Mouse (Mus musculus) midbrain, embryonic 10.5 days (tissue): ENCODE measurements around the gene Tmem9. TPM values are rescaled to one million over a fixed set of nuclear protein-coding genes. Genes with fewer than 3 reads are reported as not detected.
A peak's percentile ranks its signal among the peaks of the same experiment; 100 is the strongest.

Source experiments
- DNase-seq: peaks from one replicate; pipeline ENCODE4 v3.0.0-alpha.2; 2017; ENCODE audit warnings: low spot score
- H3K27ac ChIP-seq: fragments of 300-500 bp; sonication (generic); replicated peaks from 2 replicates; pipeline ENCODE4 v1.5.1; 2016; ENCODE audit warnings: mild to moderate bottlenecking
- H3K27me3 ChIP-seq: fragments of 300-500 bp; sonication (generic); 2 replicates; pipeline ENCODE4 v1.6.1; 2016; ENCODE audit warnings: low read depth, mild to moderate bottlenecking; ENCODE audit not compliant: poor library complexity, severe bottlenecking
- H3K36me3 ChIP-seq: fragments of 300-500 bp; sonication (generic); 2 replicates; pipeline ENCODE4 v1.6.1; 2016; ENCODE audit warnings: mild to moderate bottlenecking, moderate library complexity
- H3K4me1 ChIP-seq: fragments of 300-500 bp; sonication (generic); 2 replicates; pipeline ENCODE4 v1.6.1; 2016
- H3K4me3 ChIP-seq: fragments of 300-500 bp; sonication (generic); 2 replicates; pipeline ENCODE4 v1.5.1; 2016; ENCODE audit warnings: mild to moderate bottlenecking, moderate library complexity
- H3K9me3 ChIP-seq: fragments of 300-500 bp; sonication (generic); replicated peaks from 2 replicates; pipeline ENCODE4 v1.6.1; 2016; ENCODE audit warnings: mild to moderate bottlenecking
- WGBS: fragments of 180-500 bp; shearing (Covaris S2); methylation state at CpG from one replicate; pipeline ENCODE4 v1.1.7; 2016; 5-methylcytosine and 5-hydroxymethylcytosine counted together
- polyA plus RNA-seq: library from polyadenylated mRNA; unstranded; fragments of >200 nt; fragmentation: Nextera tagmentation; extraction: Ambion mirVana; gene quantifications from 2 replicates; pipeline ENCODE4 v1.2.1, GENCODE M21; 2016

Gene Tmem9
- polyA plus RNA-seq, 1 experiment from 2014 or later, result 149 TPM

- Histone ChIP-seq H3K36me3 (no peaks in the 10 kb centered on the region), H3K4me3 (peak within 1 kb of the TSS; percentile 63), H3K4me1 (peaks cover 14% of the 10 kb centered on the region), H3K27ac (no peak within 1 kb of the TSS), H3K27me3 (peaks cover 40% of the 10 kb centered on the region), H3K9me3 (0 out of 2 replicates have a peak, but pooled peaks cover 5% of the 10 kb centered on the region)
- DNase-seq, result no peak
- WGBS, result 86% methylated on average over 3 of the region's 3 CpGs
These were observed 1.6 kb upstream of the Tmem9 start, which contains the start of gene Igfn1 for GRCm38 (mm10) chr1:136006292-136006748. Gene Igfn1 (minus strand): TSS chr1:136006342.

DNA sequence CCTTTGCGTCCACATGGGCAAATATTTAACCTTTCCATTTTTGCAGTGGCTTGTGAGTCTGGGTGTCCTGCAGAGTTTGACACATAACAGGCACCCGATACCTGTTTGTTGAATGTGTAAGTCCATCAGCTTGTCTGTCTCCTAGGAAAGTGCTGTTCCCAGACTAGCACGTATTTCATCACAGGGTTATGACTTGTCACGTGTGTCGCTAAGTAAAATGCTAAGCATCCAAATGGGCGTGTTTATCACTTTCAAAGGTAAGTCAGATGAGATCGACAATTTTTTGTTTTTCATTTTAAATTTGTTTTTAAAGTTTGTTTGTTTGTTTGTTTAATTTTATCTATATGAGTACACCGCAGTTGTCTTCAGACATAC is 196 bp downstream of the Tmem9 start:
- no peak for DNase-seq
- H3K27ac ChIP-seq, result no peak overlapping the region
- H3K4me3 ChIP-seq, result peak overlapping the region; percentile 63
- H3K36me3 ChIP-seq, result no peaks in the 10 kb centered on the region
- H3K27me3 ChIP-seq, result peaks cover 40% of the 10 kb centered on the region
- peaks cover 14% of the 10 kb centered on the region for H3K4me1 ChIP-seq
- 24% methylated on average over 8 of the region's 8 CpGs for WGBS
- no peaks in the 10 kb centered on the region for H3K9me3 ChIP-seq

DNA sequence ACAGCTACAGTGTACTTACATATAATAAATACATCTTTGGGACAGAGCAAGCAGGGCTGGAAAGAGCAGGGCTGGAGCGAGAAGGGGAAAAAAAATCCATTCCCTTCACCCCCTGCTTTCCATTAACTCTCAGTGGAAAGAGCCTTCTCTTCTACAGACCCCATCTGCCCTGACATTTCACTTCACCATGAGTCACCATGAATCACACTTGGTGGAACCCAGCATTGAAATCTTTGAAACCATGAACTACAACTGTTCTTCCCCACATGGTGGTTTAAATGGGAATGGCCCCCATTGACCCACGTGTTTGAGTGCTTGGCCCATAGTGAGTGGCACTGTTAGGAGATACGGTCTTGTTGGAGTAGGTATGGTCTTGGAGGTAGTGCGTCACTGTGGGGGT is 2.3 kb downstream of the Tmem9 start:
- Histone ChIP-seq H3K4me1 (peaks cover 14% of the 10 kb centered on the region), H3K9me3 (no peaks in the 10 kb centered on the region), H3K4me3 (no peak overlapping the region), H3K27me3 (peaks cover 32% of the 10 kb centered on the region), H3K27ac (no peak overlapping the region), H3K36me3 (no peaks in the 10 kb centered on the region)
- 86% methylated on average over 4 of the region's 4 CpGs for WGBS
- no peak for DNase-seq

- H3K9me3 ChIP-seq, result no peaks in the 10 kb centered on the region
- 85% methylated on average over 4 of the region's 4 CpGs for WGBS
- DNase-seq, result no peak
- peaks cover 9% of the 10 kb centered on the region for H3K4me1 ChIP-seq
- no peak overlapping the region for H3K4me3 ChIP-seq
- H3K36me3 ChIP-seq, result no peaks in the 10 kb centered on the region
- H3K27ac ChIP-seq, result no peak overlapping the region
- peaks cover 9% of the 10 kb centered on the region; the same call in 1 of the 2 replicates for H3K27me3 ChIP-seq
These were observed 5.6 kb downstream of the Tmem9 start for GRCm38 (mm10) chr1:136013513-136013912.

DNA sequence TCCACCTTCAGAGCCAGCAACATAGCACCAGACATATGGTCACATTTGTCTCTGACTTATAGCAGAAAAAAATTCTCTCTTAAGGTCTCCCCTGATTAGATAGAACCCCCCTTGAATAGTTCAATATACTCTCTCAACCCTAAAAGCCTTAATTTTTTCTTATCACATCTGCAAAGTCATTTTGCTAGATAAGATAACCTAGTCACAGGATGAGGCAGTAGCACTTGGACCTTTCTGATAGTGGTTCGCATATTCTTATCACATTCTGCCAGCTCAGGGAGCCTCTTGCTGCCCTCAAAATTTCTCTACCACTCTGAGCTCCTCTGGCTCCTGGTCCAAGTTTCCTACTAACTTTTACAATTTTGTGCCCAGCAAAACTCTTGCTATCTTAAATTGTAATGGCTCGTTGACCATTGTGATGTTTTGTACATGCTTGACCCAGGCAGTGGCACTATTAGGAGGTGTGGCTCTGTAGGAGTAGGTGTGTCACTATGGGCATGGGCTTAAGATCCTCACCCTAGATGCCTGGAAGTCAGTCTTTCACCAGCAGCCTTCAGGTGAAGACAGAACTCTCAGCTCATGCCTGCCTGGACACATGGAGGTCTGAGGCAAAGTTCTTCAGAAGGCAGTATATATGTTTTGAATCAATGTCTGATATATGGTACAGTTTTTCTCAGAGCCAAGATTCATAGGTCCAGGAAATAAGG is 7.0 kb downstream of the Tmem9 start:
- Histone ChIP-seq H3K4me1 (peaks cover 20% of the 10 kb centered on the region), H3K4me3 (no peak overlapping the region), H3K36me3 (peaks cover 6% of the 10 kb centered on the region), H3K9me3 (no peaks in the 10 kb centered on the region), H3K27me3 (no peaks in the 10 kb centered on the region; the same call in 1 of the 2 replicates), H3K27ac (no peak overlapping the region)
- DNase-seq, result no peak
- WGBS, result 80% methylated on average over 2 of the region's 2 CpGs

DNA sequence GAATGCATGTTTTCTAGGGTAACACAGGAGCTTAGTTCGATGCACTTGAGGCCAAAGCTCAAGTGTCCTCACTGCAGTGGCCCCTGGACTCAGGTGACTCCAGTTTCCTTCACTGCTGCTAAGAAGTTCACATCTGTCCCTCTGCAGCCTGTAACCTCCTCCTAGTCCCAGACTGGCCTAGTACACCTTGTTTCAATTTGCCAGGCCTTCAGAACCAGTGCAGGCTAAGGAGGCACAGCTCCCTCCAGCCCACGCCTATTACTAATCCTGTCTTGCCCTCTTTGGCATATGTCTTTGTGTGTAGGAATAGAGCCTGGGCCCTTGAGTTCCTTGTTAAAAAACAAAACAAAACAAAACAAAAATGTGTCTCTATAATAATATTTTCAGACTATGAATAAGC is 9.4 kb downstream of the Tmem9 start:
- Histone ChIP-seq H3K9me3 (no peaks in the 10 kb centered on the region), H3K4me1 (peaks cover 20% of the 10 kb centered on the region), H3K36me3 (peaks cover 29% of the 10 kb centered on the region), H3K27ac (peak overlapping the region; percentile 96), H3K4me3 (peak overlapping the region; percentile 71), H3K27me3 (no peaks in the 10 kb centered on the region)
- WGBS, result 67% methylated on average over 2 of the region's 2 CpGs
- DNase-seq, result no peak

- Histone ChIP-seq H3K27ac (peak overlapping the region; percentile 96), H3K36me3 (peaks cover 36% of the 10 kb centered on the region), H3K4me3 (peak overlapping the region; percentile 71), H3K9me3 (no peaks in the 10 kb centered on the region), H3K27me3 (no peaks in the 10 kb centered on the region), H3K4me1 (peaks cover 20% of the 10 kb centered on the region)
- under 1% methylated on average over 22 of the region's 22 CpGs for WGBS
- DNase-seq, result peak; percentile 94
These were observed 10.0 kb downstream of the Tmem9 start for GRCm38 (mm10) chr1:136017907-136018313.

GRCm38 (mm10) chr1:136018390-136019189 is 10.6 kb downstream of the Tmem9 start:
- Histone ChIP-seq H3K4me1 (peaks cover 20% of the 10 kb centered on the region), H3K4me3 (peak overlapping the region; percentile 71), H3K27me3 (no peaks in the 10 kb centered on the region), H3K36me3 (peaks cover 42% of the 10 kb centered on the region), H3K9me3 (no peaks in the 10 kb centered on the region), H3K27ac (peak overlapping the region; percentile 96)
- 13% methylated on average over 24 of the region's 24 CpGs for WGBS
- no peak for DNase-seq

DNA sequence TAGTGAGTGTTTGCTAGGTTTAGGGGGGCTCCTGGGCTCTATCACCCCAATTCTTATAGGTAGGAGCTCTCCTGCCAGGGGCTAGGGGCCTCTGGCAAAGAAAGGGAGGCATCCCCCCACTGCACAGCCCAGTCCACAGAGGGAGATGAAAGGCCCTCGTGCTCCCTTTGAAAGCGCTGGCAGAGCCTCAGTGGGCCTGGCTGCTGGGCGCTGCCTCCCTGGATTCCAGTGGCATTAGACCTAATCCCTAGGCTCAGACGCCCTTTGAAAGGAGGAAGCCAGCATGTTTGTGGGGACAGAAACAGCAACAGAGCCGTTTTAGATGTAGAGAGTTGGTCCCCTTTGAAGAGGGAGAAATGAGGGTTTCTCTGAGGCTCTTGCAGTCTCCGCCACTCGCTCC is 22.3 kb downstream of the Tmem9 start:
- Histone ChIP-seq H3K4me3 (no peak overlapping the region), H3K27me3 (no peaks in the 10 kb centered on the region), H3K9me3 (no peaks in the 10 kb centered on the region), H3K36me3 (peaks cover 100% of the 10 kb centered on the region), H3K4me1 (peaks cover 21% of the 10 kb centered on the region), H3K27ac (peak overlapping the region; percentile 61)
- peak; percentile 28 for DNase-seq
- 31% methylated on average over 7 of the region's 7 CpGs for WGBS

- no peak overlapping the region for H3K4me3 ChIP-seq
- no peak for DNase-seq
- H3K27ac ChIP-seq, result 0 out of 2 replicates have a peak overlapping the region, but pooled peaks have one; percentile 7
- peaks cover 21% of the 10 kb centered on the region for H3K4me1 ChIP-seq
- H3K36me3 ChIP-seq, result peaks cover 93% of the 10 kb centered on the region
- WGBS, result 90% methylated on average over 8 of the region's 8 CpGs
- no peaks in the 10 kb centered on the region for H3K9me3 ChIP-seq
- no peaks in the 10 kb centered on the region for H3K27me3 ChIP-seq
These were observed 23.7 kb downstream of the Tmem9 start for GRCm38 (mm10) chr1:136031697-136032096.

GRCm38 (mm10) chr1:136032961-136033360 is 25.0 kb downstream of the Tmem9 start:
- DNase-seq, result no peak
- Histone ChIP-seq H3K27ac (no peak overlapping the region), H3K4me1 (peaks cover 21% of the 10 kb centered on the region), H3K9me3 (no peaks in the 10 kb centered on the region), H3K4me3 (no peak overlapping the region), H3K36me3 (peaks cover 81% of the 10 kb centered on the region), H3K27me3 (no peaks in the 10 kb centered on the region)
- WGBS, result 66% methylated on average over 7 of the region's 7 CpGs

DNA sequence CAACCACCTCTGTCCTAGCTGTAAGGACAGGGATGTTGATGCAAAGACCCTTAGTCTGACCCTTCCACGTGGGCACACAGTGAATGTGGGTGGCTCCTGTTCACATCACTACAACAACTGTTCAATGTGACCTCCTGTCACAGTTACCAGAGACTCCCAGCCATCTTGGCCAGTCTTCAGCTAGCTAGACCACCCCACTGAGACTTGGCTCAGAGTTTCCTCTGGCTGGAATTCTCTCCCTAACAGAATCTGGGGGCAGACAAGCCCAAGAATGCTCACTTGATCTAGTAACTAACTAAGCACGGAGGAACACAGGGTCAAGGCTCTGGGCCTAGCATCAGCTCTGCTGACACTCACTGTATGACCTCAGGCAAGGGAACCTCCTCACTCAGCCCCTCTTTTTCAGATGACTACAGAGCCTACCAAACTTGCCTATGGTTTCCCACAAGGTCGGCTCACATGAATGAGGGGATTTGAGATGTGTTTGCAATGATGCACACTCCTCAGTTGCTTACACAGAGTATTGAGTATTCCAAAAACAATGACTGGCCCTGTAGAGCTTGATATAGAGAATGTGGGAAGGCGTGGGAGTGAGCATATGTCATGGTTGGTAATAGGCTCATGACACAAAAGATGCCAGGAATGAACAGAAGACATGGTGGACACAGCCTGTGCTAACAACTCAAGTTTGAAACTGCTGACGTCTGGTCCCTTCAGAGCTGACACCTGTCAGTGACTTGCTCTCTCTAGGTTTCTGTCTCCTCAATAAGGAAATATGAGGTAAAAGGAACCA is 31.0 kb downstream of the Tmem9 start:
- H3K27ac ChIP-seq, result no peak overlapping the region
- no peak for DNase-seq
- peaks cover 21% of the 10 kb centered on the region for H3K36me3 ChIP-seq
- no peak overlapping the region for H3K4me3 ChIP-seq
- WGBS, result 80% methylated on average over 5 of the region's 5 CpGs
- H3K4me1 ChIP-seq, result peaks cover 13% of the 10 kb centered on the region
- H3K9me3 ChIP-seq, result no peaks in the 10 kb centered on the region
- H3K27me3 ChIP-seq, result peaks cover 32% of the 10 kb centered on the region
